Mouse (Mus musculus): ENCODE data around the gene Dag1. TPM values are rescaled to one million over a fixed set of nuclear protein-coding genes. Genes with fewer than 3 reads are reported as not detected.

Gene Dag1
- polyA plus RNA-seq, 1 experiment from 2014 or later = 52.7 TPM

DNA sequence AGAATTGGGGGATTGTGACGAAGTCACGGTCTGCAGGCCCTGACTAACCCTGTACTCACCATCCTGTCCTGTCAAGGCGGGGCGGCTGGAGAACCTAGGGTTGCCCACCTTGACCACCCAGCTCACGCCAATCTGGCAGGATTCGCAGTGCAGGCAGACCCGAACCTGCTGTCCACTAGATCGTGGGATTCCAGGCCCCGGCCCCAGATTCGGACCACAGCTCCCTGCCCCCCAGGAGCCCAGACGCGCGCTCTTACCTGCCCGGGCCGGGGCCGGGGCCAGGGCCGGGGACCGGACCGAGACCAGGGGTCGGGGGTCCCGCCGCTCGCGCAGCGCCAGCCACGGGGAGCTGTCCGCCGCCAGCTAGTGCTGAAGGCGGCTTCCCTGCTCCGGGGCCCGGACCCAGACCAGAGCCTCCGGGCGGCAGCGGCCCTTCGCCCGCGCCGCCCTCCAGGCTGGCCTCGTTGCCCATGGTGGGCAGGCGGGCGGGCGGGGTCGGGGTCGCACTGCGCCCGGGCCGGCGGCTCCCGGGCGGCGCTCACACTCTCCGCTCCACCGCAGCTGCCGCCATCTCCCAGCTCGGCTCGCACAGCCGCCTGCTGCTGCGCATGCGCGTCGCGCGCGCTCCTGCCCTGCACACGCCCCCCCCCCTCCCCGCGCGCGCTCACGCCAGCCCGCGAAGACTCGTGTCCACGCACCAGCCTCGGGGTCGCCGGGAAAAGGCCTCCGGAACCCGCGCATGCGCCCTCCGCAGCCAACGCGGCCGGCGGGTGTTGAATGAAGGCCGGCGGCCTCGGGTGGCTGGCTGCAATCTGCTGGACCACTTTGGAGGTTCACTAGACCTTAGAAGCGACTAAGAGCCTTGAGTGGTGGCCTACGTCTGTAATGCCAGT lies 73.7 kb downstream of the Dag1 start, which contains the start of gene Bsn:
TSS of gene Bsn (minus strand) at position 598 of the 893 bp plus-strand sequence.
- Histone ChIP-seq H3K9ac (ENCODE audit: low read length) (peak within 1 kb of the TSS; percentile 45), H3K4me2 (replicated peaks; ENCODE audit: low read depth) (peak within 1 kb of the TSS; percentile 95), H3K4me1 (replicated peaks; ENCODE audit: control insufficient read depth, insufficient read depth) (no peaks in the 10 kb centered on the region), H3K27me3 (ENCODE audit: control insufficient read depth, insufficient read depth, low read length) (0 out of 2 replicates have a peak, but pooled peaks cover 2% of the 10 kb centered on the region), H3K27ac (replicated peaks) (no peak within 1 kb of the TSS), H3K4me3 (ENCODE audit: low read depth, low read length) (peak within 1 kb of the TSS; percentile 52), H3K9me3 (ENCODE audit: control insufficient read depth, low read length) (no peaks in the 10 kb centered on the region), H3K36me3 (ENCODE audit: control insufficient read depth, insufficient read depth, low read length) (no peaks in the 10 kb centered on the region)
- 2% methylated on average over 66 of the region's 91 CpGs for WGBS
- peak; percentile 64 for ATAC-seq (ENCODE audit: low FRiP score, low TSS enrichment)
- DNase-seq (ENCODE audit: low spot score) = peak; percentile 61
- TF ChIP-seq CTCF (IDR thresholded peaks at IDR 0.05; ENCODE audit: low read depth) (no peak), EP300 (optimal IDR thresholded peaks at IDR 0.05) (no peak)

GRCm38 (mm10) chr9:108189488-108189786 lies 74.3 kb downstream of the Dag1 start:
- ATAC-seq (ENCODE audit: low FRiP score, low TSS enrichment) (no peak), DNase-seq (ENCODE audit: low spot score) (no peak)
- 38% methylated on average over 5 of the region's 5 CpGs for WGBS
- Histone ChIP-seq H3K27ac (replicated peaks) (no peak overlapping the region), H3K27me3 (ENCODE audit: control insufficient read depth, insufficient read depth, low read length) (0 out of 2 replicates have a peak, but pooled peaks cover 2% of the 10 kb centered on the region), H3K9me3 (ENCODE audit: control insufficient read depth, low read length) (no peaks in the 10 kb centered on the region), H3K36me3 (ENCODE audit: control insufficient read depth, insufficient read depth, low read length) (no peaks in the 10 kb centered on the region), H3K4me3 (ENCODE audit: low read depth, low read length) (peak overlapping the region; percentile 52), H3K4me1 (replicated peaks; ENCODE audit: control insufficient read depth, insufficient read depth) (no peaks in the 10 kb centered on the region), H3K4me2 (replicated peaks; ENCODE audit: low read depth) (peak overlapping the region; percentile 95), H3K9ac (ENCODE audit: low read length) (no peak overlapping the region)
- TF ChIP-seq CTCF (IDR thresholded peaks at IDR 0.05; ENCODE audit: low read depth) = no peak
- TF ChIP-seq EP300 (optimal IDR thresholded peaks at IDR 0.05) = no peak

DNA sequence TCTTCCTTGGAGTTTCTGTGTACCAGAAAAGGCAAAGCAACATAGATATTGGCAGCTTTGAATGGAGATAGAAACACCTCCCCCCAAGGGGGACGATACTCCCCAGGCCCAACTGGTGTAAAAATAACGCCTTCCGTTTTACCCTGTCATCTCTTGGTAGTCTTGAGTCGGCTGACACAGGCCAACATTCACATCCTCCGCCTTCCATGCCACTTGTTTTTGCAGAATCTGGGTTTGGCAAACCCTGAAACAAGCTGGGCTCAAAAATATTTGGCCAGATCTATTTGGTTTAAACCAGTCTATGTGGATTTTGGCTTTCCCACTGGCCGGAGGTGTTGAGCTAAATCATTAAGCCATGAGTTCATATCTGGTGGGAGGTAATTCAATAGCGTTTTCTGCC lies 74.7 kb downstream of the Dag1 start:
- Histone ChIP-seq H3K27ac (replicated peaks) (no peak overlapping the region), H3K27me3 (ENCODE audit: control insufficient read depth, insufficient read depth, low read length) (0 out of 2 replicates have a peak, but pooled peaks cover 2% of the 10 kb centered on the region), H3K4me1 (replicated peaks; ENCODE audit: control insufficient read depth, insufficient read depth) (no peaks in the 10 kb centered on the region), H3K9me3 (ENCODE audit: control insufficient read depth, low read length) (no peaks in the 10 kb centered on the region), H3K9ac (ENCODE audit: low read length) (no peak overlapping the region), H3K4me2 (replicated peaks; ENCODE audit: low read depth) (no peak overlapping the region), H3K4me3 (ENCODE audit: low read depth, low read length) (no peak overlapping the region), H3K36me3 (ENCODE audit: control insufficient read depth, insufficient read depth, low read length) (no peaks in the 10 kb centered on the region)
- ATAC-seq (ENCODE audit: low FRiP score, low TSS enrichment) (no peak), DNase-seq (ENCODE audit: low spot score) (no peak)
- 82% methylated on average over 7 of the region's 7 CpGs for WGBS
- TF ChIP-seq EP300 (optimal IDR thresholded peaks at IDR 0.05) = no peak
- TF ChIP-seq CTCF (IDR thresholded peaks at IDR 0.05; ENCODE audit: low read depth) = no peak

DNA sequence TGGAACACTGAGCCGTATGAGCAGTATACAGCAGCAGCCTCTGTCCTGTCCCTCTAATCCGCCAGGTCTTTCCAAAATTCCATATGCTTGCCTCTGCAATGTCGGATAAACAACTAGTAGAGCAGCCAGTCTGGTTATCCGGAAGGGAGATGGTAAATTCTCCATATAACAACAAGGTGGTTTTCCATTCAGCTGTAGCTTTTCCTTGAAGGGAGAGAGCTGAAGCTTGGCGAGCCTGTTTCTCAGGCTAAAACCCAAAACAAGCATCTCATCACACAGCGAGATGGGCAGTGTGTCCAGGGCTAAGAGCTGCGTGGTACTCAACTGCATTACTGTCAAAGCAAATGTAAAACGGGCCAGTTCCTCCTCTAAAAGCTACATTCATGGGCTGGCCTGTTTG lies 75.2 kb downstream of the Dag1 start:
- Histone ChIP-seq H3K27me3 (ENCODE audit: control insufficient read depth, insufficient read depth, low read length) (0 out of 2 replicates have a peak, but pooled peaks cover 2% of the 10 kb centered on the region), H3K9ac (ENCODE audit: low read length) (no peak overlapping the region), H3K36me3 (ENCODE audit: control insufficient read depth, insufficient read depth, low read length) (no peaks in the 10 kb centered on the region), H3K27ac (replicated peaks) (no peak overlapping the region), H3K4me2 (replicated peaks; ENCODE audit: low read depth) (no peak overlapping the region), H3K4me1 (replicated peaks; ENCODE audit: control insufficient read depth, insufficient read depth) (no peaks in the 10 kb centered on the region), H3K4me3 (ENCODE audit: low read depth, low read length) (no peak overlapping the region), H3K9me3 (ENCODE audit: control insufficient read depth, low read length) (no peaks in the 10 kb centered on the region)
- 75% methylated on average over 8 of the region's 8 CpGs for WGBS
- TF ChIP-seq CTCF (IDR thresholded peaks at IDR 0.05; ENCODE audit: low read depth) (no peak), EP300 (optimal IDR thresholded peaks at IDR 0.05) (no peak)
- no peak for DNase-seq (ENCODE audit: low spot score)
- ATAC-seq (ENCODE audit: low FRiP score, low TSS enrichment) = no peak

GRCm38 (mm10) chr9:108187616-108188015 lies 76.1 kb downstream of the Dag1 start:
- Histone ChIP-seq H3K4me1 (replicated peaks; ENCODE audit: control insufficient read depth, insufficient read depth) (no peaks in the 10 kb centered on the region), H3K4me2 (replicated peaks; ENCODE audit: low read depth) (no peak overlapping the region), H3K9ac (ENCODE audit: low read length) (no peak overlapping the region), H3K9me3 (ENCODE audit: control insufficient read depth, low read length) (no peaks in the 10 kb centered on the region), H3K4me3 (ENCODE audit: low read depth, low read length) (no peak overlapping the region), H3K27me3 (ENCODE audit: control insufficient read depth, insufficient read depth, low read length) (0 out of 2 replicates have a peak, but pooled peaks cover 2% of the 10 kb centered on the region), H3K27ac (replicated peaks) (no peak overlapping the region), H3K36me3 (ENCODE audit: control insufficient read depth, insufficient read depth, low read length) (no peaks in the 10 kb centered on the region)
- 27% methylated on average over 6 of the region's 6 CpGs for WGBS
- DNase-seq (ENCODE audit: low spot score) = no peak
- ATAC-seq (ENCODE audit: low FRiP score, low TSS enrichment) = no peak
- TF ChIP-seq CTCF (IDR thresholded peaks at IDR 0.05; ENCODE audit: low read depth) (no peak), EP300 (optimal IDR thresholded peaks at IDR 0.05) (no peak)

DNA sequence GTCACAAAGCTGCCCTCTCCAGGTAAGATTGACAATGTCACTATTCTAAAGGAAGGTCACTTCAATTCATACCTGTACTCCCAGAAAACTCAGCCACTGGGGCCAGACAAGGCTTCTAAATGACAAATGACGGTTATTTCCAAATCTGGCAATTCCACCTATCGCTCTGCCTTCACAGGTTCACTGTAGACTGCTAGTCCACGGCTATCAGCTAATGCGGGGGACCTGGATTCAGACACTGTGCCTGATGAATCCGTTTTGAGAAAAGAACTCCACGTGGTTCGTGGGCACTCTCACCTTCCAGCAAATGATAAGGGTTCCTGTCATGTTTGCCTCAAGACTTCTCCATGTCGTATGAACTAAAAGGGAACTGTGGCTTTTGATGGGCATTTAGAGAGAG lies 78.0 kb downstream of the Dag1 start:
- Histone ChIP-seq H3K4me2 (replicated peaks; ENCODE audit: low read depth) (no peak overlapping the region), H3K36me3 (ENCODE audit: control insufficient read depth, insufficient read depth, low read length) (no peaks in the 10 kb centered on the region), H3K4me1 (replicated peaks; ENCODE audit: control insufficient read depth, insufficient read depth) (no peaks in the 10 kb centered on the region), H3K9ac (ENCODE audit: low read length) (no peak overlapping the region), H3K27ac (replicated peaks) (no peak overlapping the region), H3K9me3 (ENCODE audit: control insufficient read depth, low read length) (no peaks in the 10 kb centered on the region), H3K27me3 (ENCODE audit: control insufficient read depth, insufficient read depth, low read length) (0 out of 2 replicates have a peak, but pooled peaks cover 2% of the 10 kb centered on the region), H3K4me3 (ENCODE audit: low read depth, low read length) (no peak overlapping the region)
- 0 out of 2 replicates have a peak, but pooled peaks have one; percentile 20 for TF ChIP-seq CTCF (IDR thresholded peaks at IDR 0.05; ENCODE audit: low read depth)
- TF ChIP-seq EP300 (optimal IDR thresholded peaks at IDR 0.05) = no peak
- ATAC-seq (ENCODE audit: low FRiP score, low TSS enrichment) (no peak), DNase-seq (ENCODE audit: low spot score) (no peak)
- WGBS = 81% methylated on average over 8 of the region's 8 CpGs

Measured in stomach, postnatal 0 days (tissue).